Mouse (Mus musculus) spleen, adult 2 months (tissue): ENCODE data around the gene Haghl. TPM values are rescaled to one million over a fixed set of nuclear protein-coding genes. Genes with fewer than 3 reads are reported as not detected.

Source experiments
- DNase-seq, 2 experiments: peaks; one replicate each; pipeline versions ENCODE4 v3.0.0 to v3.0.0-alpha.2; 2012 to 2021; ENCODE audit warnings: low spot score in 2 of 2, low read depth in 1 of 2
- H3K27ac ChIP-seq: fragments of 200-500 bp; 2 replicates; pipeline ENCODE4 v1.5.1; 2012; ENCODE audit warnings: low read length, inconsistent platforms; ENCODE audit not compliant: insufficient read depth
- H3K27me3 ChIP-seq: fragments of 200-500 bp; 2 replicates; pipeline ENCODE4 v1.6.1; 2012; ENCODE audit warnings: mild to moderate bottlenecking, moderate library complexity, low read length, inconsistent platforms; ENCODE audit not compliant: control insufficient read depth, insufficient read depth
- H3K36me3 ChIP-seq: fragments of 200-500 bp; 2 replicates; pipeline ENCODE4 v1.6.1; 2012; ENCODE audit warnings: mild to moderate bottlenecking, low read length, inconsistent platforms; ENCODE audit not compliant: control insufficient read depth, insufficient read depth
- H3K4me1 ChIP-seq: fragments of 200-500 bp; 2 replicates; pipeline ENCODE4 v1.6.1; 2011; ENCODE audit warnings: inconsistent platforms; ENCODE audit not compliant: control insufficient read depth, insufficient read depth, insufficient read length
- H3K4me3 ChIP-seq: fragments of 200-500 bp; 2 replicates; pipeline ENCODE4 v1.5.1; 2011; ENCODE audit warnings: mild to moderate bottlenecking, inconsistent platforms; ENCODE audit not compliant: insufficient read depth, insufficient read length; ENCODE audit errors: extremely low read depth
- CTCF ChIP-seq: fragments of 200-500 bp; IDR thresholded peaks from 2 replicates; pipeline ENCODE4 v1.5.1; 2011; ENCODE audit warnings: mild to moderate bottlenecking, inconsistent platforms; ENCODE audit not compliant: insufficient read depth, insufficient read length, insufficient replicate concordance; ENCODE audit errors: extremely low read depth
- POLR2A ChIP-seq: fragments of 200-500 bp; IDR thresholded peaks from 2 replicates; pipeline ENCODE4 v1.6.1; 2011; ENCODE audit warnings: low read depth, low read length, inconsistent platforms
- WGBS: fragments of 180-500 bp; shearing (Covaris S2); methylation state at CpG from one replicate; pipeline ENCODE4 v1.1.7; 2018; 5-methylcytosine and 5-hydroxymethylcytosine counted together
- polyA plus RNA-seq: library from polyadenylated mRNA; depleted of rRNA; stranded (reverse); fragments of >200 nt; gene quantifications from 2 replicates; pipeline ENCODE4 v1.2.3, GENCODE M21; 2012

Gene Haghl
- polyA plus RNA-seq, 1 experiment, result 37.9 TPM

DNA sequence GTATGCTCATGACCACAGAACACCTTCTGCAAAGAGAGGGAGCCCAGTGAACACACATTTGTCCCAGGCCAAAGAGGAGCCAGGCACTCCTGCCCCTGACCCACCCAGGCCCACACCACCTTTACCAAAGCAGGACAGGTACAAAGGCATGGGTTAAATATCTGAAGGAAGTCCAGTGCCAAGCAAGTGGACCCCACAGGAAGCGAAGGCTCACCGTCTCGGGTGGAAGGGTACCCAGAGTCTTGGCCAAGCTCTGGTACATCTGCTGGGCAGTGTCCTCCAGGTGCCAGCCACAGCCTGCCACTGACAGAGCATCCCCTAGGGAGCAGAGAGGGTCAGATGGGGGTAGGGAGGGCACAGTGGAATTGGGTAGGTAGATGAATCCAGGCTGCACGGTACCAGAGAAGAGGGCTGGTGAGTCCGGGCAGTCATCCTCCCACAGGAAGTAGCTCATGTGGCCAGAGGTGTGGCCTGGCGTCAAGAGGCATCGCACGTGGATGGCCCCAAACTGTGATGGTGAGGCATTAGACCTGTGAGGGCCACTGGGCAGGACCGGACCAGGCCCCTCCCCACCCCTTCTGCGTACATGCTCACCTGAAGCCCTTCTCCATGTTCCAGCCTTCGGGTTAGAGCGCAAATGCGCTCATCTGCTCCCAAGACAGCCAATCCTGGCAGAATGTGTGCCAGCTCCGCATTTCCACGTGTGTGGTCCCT, 1.5 kb downstream of the Haghl start:
- H3K27me3 ChIP-seq, result no peaks in the 10 kb centered on the region
- WGBS, result 78% methylated on average over 15 of the region's 15 CpGs
- peaks cover 6% of the 10 kb centered on the region for H3K4me1 ChIP-seq
- peaks cover 29% of the 10 kb centered on the region for H3K36me3 ChIP-seq
- TF ChIP-seq POLR2A, result no peak
- TF ChIP-seq CTCF, result no peak
- DNase-seq, result no peak
- H3K4me3 ChIP-seq, result no peak overlapping the region
- no peak overlapping the region for H3K27ac ChIP-seq

DNA sequence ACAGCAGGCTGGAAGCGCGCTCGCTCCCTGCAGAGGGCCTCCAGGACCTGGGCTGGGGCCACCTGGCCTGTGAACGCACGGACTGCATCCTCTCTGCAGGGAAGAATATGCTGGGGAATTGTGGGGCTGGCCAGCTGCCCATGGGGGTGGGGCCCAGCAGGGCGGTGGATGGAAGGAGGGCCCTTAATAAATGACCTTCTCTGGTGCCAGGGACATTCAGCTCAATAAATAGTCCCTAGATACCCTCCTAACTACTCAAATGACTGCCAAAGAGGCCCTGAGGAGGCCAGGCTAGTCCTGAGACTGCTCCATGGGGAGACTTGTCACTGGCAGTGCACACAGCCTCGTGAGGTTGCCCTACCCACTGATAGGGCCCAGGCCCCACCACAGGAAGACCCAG, 2.4 kb downstream of the Haghl start:
- H3K36me3 ChIP-seq, result peaks cover 29% of the 10 kb centered on the region
- H3K27ac ChIP-seq, result no peak overlapping the region
- DNase-seq, result no peak
- WGBS, result 89% methylated on average over 7 of the region's 7 CpGs
- TF ChIP-seq POLR2A (no peak), CTCF (no peak)
- H3K4me3 ChIP-seq, result no peak overlapping the region
- H3K27me3 ChIP-seq, result no peaks in the 10 kb centered on the region
- peaks cover 6% of the 10 kb centered on the region for H3K4me1 ChIP-seq

DNA sequence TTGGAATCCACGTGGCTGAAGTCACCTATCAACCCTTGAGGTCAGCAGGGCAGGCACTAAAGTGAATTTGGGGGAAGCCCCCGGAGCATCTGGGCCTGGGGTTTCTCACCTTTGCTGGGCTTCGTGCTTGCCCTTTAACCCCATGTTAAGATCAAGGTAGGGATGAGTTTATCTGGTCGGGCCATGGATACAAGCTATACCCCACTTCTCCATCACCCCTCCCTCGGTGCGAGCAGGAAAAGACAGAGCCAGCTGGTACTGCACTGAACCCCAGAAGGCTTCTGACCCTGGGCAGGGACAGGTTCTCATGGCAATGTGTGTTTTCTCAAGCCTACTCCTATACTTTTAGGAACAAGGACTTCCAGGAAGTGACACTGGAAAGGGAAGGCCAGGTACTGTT, 4.1 kb downstream of the Haghl start:
- H3K36me3 ChIP-seq, result peaks cover 34% of the 10 kb centered on the region
- 86% methylated on average over 6 of the region's 6 CpGs for WGBS

DNA sequence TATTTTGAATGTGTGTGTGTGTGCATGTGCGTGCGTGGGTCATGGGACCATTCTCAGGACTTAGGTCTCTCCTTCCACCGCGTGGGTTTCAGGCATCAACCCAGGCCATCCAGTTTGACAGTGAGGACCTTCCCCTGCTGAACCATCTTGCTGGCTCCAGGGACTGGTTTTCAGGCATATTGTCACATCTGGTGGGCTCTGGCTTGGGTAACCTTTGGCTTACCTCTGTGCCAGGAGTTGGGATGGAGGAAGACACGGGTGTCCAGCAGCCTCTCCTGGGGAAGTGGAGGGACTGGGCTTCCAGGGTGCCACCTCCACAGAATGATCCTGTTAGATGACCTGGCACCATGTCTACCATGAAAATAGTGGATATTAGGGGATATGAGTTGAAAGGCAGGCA, 7.5 kb downstream of the Haghl start:
- peaks cover 5% of the 10 kb centered on the region; the same call in 1 of the 2 replicates for H3K4me1 ChIP-seq
- WGBS, result 94% methylated on average over 5 of the region's 5 CpGs
- H3K27me3 ChIP-seq, result no peaks in the 10 kb centered on the region
- TF ChIP-seq CTCF (no peak), POLR2A (no peak)
- no peak overlapping the region for H3K27ac ChIP-seq
- H3K4me3 ChIP-seq, result no peak overlapping the region
- DNase-seq, result no peak
- peaks cover 34% of the 10 kb centered on the region for H3K36me3 ChIP-seq

More for the DNA sequence above, 4.1 kb downstream of the Haghl start:
- H3K4me3 ChIP-seq, result no peak overlapping the region
- no peaks in the 10 kb centered on the region for H3K27me3 ChIP-seq
- peaks cover 6% of the 10 kb centered on the region for H3K4me1 ChIP-seq
- no peak overlapping the region for H3K27ac ChIP-seq
- no peak for TF ChIP-seq CTCF
- TF ChIP-seq POLR2A, result no peak
- DNase-seq, result no peak

DNA sequence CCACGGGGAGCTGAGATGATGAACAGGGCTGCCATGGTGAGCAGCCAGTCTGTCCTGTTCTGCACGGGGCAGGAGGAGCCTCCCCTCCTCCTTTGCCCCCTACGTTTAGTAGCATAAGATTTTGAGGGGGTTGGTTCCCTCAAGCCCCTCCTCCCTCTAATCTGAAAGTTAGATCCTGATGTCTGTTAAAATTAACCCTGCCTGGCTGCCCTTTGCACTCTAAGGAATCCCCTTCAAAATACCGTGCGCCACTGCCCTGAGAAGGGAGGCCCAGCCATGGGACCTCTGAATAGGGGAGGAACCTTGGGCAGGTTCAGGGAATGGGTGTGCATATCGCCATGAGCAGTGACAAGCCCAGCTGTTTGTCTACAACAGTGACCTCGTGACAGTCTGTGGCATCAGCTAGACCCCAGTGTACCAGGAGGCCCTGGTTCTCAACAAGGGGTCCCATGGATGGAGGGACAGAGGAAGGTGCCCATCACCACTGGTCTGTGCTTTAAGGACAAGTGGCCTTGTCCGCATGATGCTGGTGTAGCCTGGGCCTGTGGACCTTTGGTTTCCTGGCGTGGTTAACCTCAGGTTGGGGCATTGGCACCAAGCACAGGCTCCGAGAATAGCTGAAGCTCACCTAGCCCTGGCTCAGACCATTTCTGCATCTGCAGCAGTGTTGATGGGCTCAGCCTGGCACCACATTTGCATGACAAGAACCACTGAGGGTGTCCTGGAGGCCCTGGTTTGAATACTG, 10.0 kb downstream of the Haghl start:
- Histone ChIP-seq H3K36me3 (peaks cover 17% of the 10 kb centered on the region), H3K27ac (no peak overlapping the region), H3K27me3 (no peaks in the 10 kb centered on the region), H3K4me1 (peaks cover 5% of the 10 kb centered on the region; the same call in 1 of the 2 replicates), H3K4me3 (no peak overlapping the region)
- TF ChIP-seq POLR2A, result no peak
- no peak for TF ChIP-seq CTCF
- WGBS, result 75% methylated on average over 10 of the region's 10 CpGs
- no peak for DNase-seq

DNA sequence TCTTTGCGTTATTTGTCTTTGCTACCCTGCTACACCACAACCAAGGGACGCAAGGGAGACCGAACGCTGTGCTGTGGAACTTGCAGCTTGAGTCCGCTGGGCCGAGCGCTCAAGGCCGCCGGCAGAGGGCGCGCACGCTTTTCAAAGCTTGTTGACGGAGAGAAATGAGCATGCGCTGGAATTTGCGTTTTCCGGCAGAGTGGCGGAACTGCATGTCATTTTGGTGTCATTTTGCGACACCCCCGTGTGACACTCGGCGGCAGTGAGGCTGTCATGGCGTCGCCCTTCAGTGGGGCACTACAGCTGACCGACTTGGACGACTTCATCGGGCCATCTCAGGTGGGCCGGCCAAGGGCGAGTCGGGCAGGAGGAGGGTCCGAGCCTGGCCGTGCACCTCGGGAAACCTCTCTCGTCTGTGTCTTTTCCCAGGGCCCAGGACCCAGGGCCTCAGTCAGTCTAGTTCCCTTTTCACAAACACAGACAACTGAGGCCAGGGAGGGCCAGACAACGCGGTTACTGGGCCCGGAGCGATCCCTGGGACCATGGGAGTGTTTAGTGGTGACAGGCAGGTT, 11.8 kb downstream of the Haghl start, which contains the start of gene Narfl:
Narfl (plus strand) TSS at position 228 of the 572 bp plus-strand sequence.
- TF ChIP-seq POLR2A (peak; percentile 66), CTCF (peak; percentile 97)
- H3K27me3 ChIP-seq, result no peaks in the 10 kb centered on the region
- under 1% methylated on average over 37 of the region's 37 CpGs for WGBS
- peak within 1 kb of the TSS; percentile 18; the same call in 1 of the 2 replicates for H3K27ac ChIP-seq
- peak within 1 kb of the TSS; percentile 83 for H3K4me3 ChIP-seq
- peak; percentile 94 to 95 for DNase-seq
- H3K36me3 ChIP-seq, result peaks cover 6% of the 10 kb centered on the region
- peaks cover 5% of the 10 kb centered on the region; the same call in 1 of the 2 replicates for H3K4me1 ChIP-seq
